Mouse (Mus musculus) testis, adult 2 months (tissue): ENCODE measurements at regions not wholly inside any gene's neighbourhood (a gene's known extent, or its start where the extent isn't known, plus 50 kb on each side); places are given as distances from the start of the nearest gene placed in this dataset.

ENCODE experiments used
- CTCF ChIP-seq: fragments of 200-500 bp; IDR thresholded peaks from 2 replicates; pipeline ENCODE4 v1.5.1; 2012; ENCODE audit warnings: low read depth, mild to moderate bottlenecking, inconsistent platforms, low read length, moderate library complexity; ENCODE audit not compliant: control insufficient read depth, insufficient read depth, insufficient replicate concordance
- POLR2A ChIP-seq: fragments of 200-500 bp; IDR thresholded peaks from 2 replicates; pipeline ENCODE4 v1.6.1; 2012; ENCODE audit warnings: low read depth, mild to moderate bottlenecking, inconsistent platforms, low read length, moderate library complexity; ENCODE audit not compliant: control insufficient read depth

GRCm38 (mm10) chr7:137648621-137649020, 211.2 kb downstream of the Glrx3 start:
- TF ChIP-seq POLR2A = no peak
- TF ChIP-seq CTCF = no peak
